Mouse (Mus musculus): ENCODE data around the gene Nck2. TPM values are rescaled to one million over a fixed set of nuclear protein-coding genes. Genes with fewer than 3 reads are reported as not detected.

Gene Nck2
- total RNA-seq, 2 experiments from 2014 or later = 38.3 to 38.7 TPM

DNA sequence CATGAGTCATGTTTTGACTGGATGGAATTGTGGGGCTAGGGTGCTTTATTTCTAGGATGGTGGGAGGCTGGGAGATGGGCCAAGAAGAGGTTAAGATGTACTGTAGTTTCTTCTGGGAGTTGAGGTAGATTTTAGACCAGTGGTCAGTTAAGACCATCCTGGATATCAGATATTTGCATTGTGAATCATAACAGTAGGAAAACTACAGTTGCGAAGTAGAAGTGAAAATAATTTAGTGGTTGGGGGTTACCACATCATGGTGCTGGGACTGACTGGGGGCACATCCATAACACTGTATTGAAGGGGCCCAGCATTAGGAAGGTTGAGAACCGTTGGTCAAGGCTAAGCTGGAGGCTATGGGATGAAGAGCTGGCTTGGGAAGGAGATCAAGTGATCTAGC lies 1.8 kb upstream of the Nck2 start:
- no peak overlapping the region for H3K27ac ChIP-seq

DNA sequence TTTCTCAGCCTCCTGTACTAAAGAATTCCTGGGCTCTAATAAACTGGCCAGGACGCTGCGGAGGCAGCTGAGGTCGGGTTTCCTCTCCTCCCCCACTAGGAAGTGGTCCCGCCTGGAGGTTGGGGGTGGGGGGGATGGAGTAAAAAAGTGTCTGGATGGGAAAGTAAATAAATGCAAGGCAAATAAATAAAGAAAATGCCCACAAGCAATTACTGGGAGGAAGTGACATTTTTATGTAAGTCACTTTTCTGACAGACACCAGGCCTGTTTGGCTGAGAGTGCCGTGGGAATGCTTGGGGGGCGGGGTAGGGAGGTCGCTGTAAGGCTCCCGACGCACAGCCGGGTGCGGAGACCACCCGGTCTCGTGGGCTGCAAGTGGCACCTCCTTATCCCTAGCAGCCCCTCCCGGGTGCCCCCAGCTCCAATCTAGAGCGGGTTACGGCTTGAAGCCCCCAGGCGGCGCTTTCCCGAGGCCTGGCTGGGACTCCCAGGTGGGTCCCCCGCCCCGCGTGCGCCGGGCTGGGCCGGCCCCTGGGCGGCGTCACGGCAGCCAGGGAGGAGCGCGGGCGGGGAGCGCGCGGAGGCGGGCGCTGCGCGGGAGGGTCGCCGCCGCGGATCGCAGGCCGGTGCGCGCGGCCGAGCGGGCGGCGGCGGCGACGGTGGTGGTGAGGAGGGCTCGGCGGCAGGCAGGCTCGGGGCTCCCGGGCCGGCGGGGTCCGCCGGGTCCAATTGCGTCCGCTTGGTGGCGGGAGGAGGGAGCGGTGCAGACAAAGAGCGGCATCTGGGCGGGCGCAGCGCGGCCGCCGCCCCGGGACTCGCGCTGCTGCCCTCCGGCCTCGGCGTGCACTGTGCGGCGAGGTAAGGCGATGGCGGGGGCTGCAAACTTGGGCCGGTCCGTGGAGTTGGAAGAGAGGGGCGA lies 1.1 kb downstream of the Nck2 start:
- Histone ChIP-seq H3K27ac (peak overlapping the region; percentile 92), H3K4me3 (peak overlapping the region; percentile 95)
- DNase-seq (ENCODE audit: extremely low spot score in 1 of 2, low spot score in 2 of 2) = peak; percentile 80 to 81
- TF ChIP-seq CTCF (IDR thresholded peaks at IDR 0.05) = peak; percentile 19
- intact Hi-C loops (cut with DNase I) = loop anchor here (5.0 to 10.0 kb wide), 3 partner anchors 141 to 289 kb away; partner anchors contain the start of gene 1500015O10Rik

More for the DNA sequence above, 1.8 kb upstream of the Nck2 start:
- intact Hi-C loops (cut with DNase I) = loop anchor here (10.0 kb wide), 2 partner anchors 138 to 292 kb away; partner anchors contain the start of gene 1500015O10Rik
- no peak for DNase-seq (ENCODE audit: extremely low spot score in 1 of 2, low spot score in 2 of 2)
- H3K4me3 ChIP-seq = no peak overlapping the region
- no peak for TF ChIP-seq CTCF (IDR thresholded peaks at IDR 0.05)

DNA sequence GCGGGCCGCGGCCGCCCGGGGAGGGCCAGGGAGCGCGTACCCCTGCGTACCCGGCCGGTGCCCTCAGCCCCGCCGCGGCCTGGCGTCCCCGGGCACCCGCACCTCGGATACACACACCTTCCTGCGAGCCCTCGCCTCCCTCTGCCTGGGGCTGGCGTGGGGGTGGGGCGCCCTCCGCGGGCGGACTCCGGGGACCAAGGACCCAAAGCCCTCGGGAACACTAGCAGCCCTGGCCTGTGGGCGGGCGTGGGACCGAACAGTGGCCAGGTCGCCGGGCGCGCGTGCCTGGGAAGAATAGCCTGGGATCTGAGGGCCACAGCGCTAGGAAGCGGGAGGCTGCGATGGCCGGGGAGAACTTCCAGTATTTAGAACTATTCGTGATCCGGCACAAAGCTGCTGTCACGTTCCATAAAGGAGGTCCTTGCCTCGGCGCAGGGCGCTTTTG lies 1.7 kb downstream of the Nck2 start:
- intact Hi-C loops (cut with DNase I) = loop anchor here (5.0 to 10.0 kb wide), 3 partner anchors 141 to 289 kb away; partner anchors contain the start of gene 1500015O10Rik
- DNase-seq (ENCODE audit: extremely low spot score in 1 of 2, low spot score in 2 of 2) = peak; percentile 45 to 50
- peak overlapping the region; percentile 92 for H3K27ac ChIP-seq
- TF ChIP-seq CTCF (IDR thresholded peaks at IDR 0.05) = no peak
- H3K4me3 ChIP-seq = peak overlapping the region; percentile 95

DNA sequence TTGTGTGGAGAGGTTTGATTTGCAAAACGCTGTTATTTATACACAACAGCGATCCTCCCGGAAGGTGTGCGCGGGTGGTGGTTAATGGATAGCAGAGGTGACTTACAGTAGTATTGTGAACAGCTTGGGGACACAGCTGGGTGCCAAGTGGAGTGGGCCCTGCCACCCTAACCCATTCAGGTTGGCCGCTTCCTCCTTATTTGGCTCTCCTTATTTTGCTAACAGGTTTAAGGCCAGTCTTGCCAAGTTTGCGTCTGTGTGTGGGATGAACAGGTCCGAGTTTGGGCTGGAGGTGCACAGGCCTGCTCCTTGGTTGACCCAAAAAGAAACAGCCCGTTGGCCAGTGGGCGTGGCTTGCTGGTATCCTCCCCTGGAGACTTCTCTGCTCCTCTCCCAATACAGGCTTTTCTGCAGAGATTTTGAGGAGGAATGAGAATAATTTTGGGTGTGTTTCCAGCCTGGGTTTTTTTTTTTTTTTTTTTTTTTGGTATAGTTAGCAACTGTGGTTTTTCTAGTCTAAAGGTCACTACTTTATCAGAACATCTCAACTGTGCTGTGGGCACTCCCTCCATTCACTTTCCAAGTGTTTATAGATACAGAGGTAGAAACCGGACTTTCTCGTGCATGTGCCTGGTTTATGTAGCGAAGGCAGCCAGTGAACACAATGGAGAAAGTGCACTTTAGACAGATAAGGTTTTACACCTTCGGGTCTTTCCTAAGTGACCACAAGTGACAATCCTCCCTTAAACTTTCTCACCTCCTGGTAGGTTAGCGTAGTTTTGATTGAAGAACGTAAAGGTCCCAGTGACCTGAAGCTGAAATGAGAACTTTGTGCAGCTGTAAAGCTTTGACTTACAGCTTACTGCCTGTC lies 2.6 kb downstream of the Nck2 start:
- Histone ChIP-seq H3K4me3 (peak overlapping the region; percentile 95), H3K27ac (peak overlapping the region; percentile 92)
- DNase-seq (ENCODE audit: extremely low spot score in 1 of 2, low spot score in 2 of 2) = no peak
- no peak for TF ChIP-seq CTCF (IDR thresholded peaks at IDR 0.05)
- intact Hi-C loops (cut with DNase I) = loop anchor here (5.0 to 10.0 kb wide), 3 partner anchors 142 to 288 kb away; partner anchors contain the start of gene 1500015O10Rik

DNA sequence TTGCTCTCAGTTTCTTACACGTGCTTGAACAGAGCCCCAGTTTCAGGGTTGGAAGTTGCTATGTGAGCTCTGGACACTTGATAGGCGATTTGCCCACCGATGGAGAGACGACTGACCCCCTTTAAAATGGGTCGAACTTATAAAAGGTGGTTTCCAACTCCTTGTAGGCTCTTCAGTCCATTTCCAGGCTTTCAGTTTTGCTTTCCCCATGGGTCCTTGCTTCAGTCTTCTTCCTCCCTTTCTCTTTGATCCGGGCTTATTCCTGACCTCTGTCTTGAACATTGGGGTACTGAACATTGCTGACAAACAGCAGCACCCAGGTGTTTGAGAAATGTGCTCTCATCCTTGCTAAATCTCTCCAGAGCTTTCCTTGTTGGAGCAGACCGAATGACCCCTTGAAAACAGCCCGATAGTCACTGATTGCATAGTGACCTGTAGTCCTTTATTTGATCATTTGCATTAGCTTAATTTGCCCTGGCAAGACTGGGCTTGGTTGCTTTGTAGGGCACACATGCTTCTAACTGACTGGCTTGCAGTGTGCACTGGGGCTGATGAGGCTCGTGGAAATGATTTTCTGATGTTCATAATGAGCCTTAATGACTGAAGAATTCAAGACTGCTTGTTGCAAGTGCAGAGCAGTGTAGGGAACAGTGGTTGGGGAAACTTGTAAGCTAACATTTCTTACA lies 3.4 kb downstream of the Nck2 start:
- no peak for TF ChIP-seq CTCF (IDR thresholded peaks at IDR 0.05)
- Histone ChIP-seq H3K4me3 (peak overlapping the region; percentile 95), H3K27ac (no peak overlapping the region)
- intact Hi-C loops (cut with DNase I) = loop anchor here (5.0 to 10.0 kb wide), 3 partner anchors 143 to 287 kb away; partner anchors contain the start of gene 1500015O10Rik
- DNase-seq (ENCODE audit: extremely low spot score in 1 of 2, low spot score in 2 of 2) = no peak

- H3K4me3 ChIP-seq = no peak overlapping the region
- no peak for DNase-seq (ENCODE audit: extremely low spot score in 1 of 2, low spot score in 2 of 2)
- intact Hi-C loops (cut with DNase I) = no loop called here
- H3K27ac ChIP-seq = no peak overlapping the region
- TF ChIP-seq CTCF (IDR thresholded peaks at IDR 0.05) = no peak
Measured at GRCm38 (mm10) chr1:43450811-43451210, 6.4 kb downstream of the Nck2 start.

DNA sequence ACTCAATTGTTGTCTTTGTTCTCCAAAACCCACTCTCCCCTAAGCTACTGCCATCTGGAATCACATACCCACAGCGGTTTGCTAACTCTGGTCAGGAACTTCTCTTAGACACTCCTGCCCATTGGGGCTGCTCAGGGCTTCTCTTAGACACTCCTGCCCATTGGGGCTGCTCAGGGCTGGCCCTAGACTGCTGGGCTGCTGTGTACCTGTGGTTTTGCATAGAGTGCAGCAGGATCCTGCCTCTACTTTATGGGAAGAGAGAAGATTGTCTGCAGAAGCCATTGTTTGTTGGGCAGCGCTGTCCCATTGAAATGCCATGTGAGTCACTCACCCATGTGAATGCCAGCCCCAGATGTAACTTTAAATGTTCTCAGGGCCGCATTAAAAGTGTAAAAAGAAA lies 9.3 kb downstream of the Nck2 start:
- Histone ChIP-seq H3K4me3 (no peak overlapping the region), H3K27ac (no peak overlapping the region)
- no peak for DNase-seq (ENCODE audit: extremely low spot score in 1 of 2, low spot score in 2 of 2)
- intact Hi-C loops (cut with DNase I) = no loop called here
- no peak for TF ChIP-seq CTCF (IDR thresholded peaks at IDR 0.05)

GRCm38 (mm10) chr1:43454741-43455140 lies 10.4 kb downstream of the Nck2 start:
- Histone ChIP-seq H3K4me3 (no peak overlapping the region), H3K27ac (no peak overlapping the region)
- intact Hi-C loops (cut with DNase I) = no loop called here
- no peak for TF ChIP-seq CTCF (IDR thresholded peaks at IDR 0.05)
- DNase-seq (ENCODE audit: extremely low spot score in 1 of 2, low spot score in 2 of 2) = no peak

DNA sequence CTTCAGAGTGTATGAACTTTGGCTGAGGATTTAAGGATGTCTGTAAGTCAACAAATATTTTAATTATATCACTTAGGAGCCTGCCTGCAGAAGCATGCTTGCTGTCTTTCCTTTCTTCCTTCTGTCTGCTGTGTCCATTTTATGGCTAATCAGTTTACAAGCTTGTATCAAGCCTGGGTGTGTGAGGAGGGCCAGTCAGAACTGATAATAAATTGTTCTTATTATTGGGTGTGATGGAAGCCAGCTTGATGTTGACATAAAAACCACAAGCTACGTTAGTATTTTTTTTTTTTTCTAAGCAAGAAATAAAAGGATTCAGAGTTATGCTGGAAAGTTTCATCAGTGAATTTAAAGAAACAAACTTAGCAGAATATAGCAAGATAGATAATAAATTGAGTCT lies 10.8 kb downstream of the Nck2 start:
- H3K4me3 ChIP-seq = no peak overlapping the region
- TF ChIP-seq CTCF (IDR thresholded peaks at IDR 0.05) = no peak
- no peak overlapping the region for H3K27ac ChIP-seq
- intact Hi-C loops (cut with DNase I) = no loop called here
- DNase-seq (ENCODE audit: extremely low spot score in 1 of 2, low spot score in 2 of 2) = no peak

- no peak overlapping the region for H3K27ac ChIP-seq
- DNase-seq (ENCODE audit: extremely low spot score in 1 of 2, low spot score in 2 of 2) = no peak
- intact Hi-C loops (cut with DNase I) = no loop called here
- no peak for TF ChIP-seq CTCF (IDR thresholded peaks at IDR 0.05)
- H3K4me3 ChIP-seq = no peak overlapping the region
Measured at GRCm38 (mm10) chr1:43457012-43457766, 12.8 kb downstream of the Nck2 start.
